Mouse (Mus musculus) neutrophil, adult 65 days (primary cell): ENCODE measurements around the gene Adig. TPM values are rescaled to one million over a fixed set of nuclear protein-coding genes. Genes with fewer than 3 reads are reported as not detected.

Experiments used
- total RNA-seq: library from RNA; stranded (reverse); gene quantifications from 2 replicates; pipeline ENCODE4 v1.2.4, GENCODE M21; 2023

The Adig gene
- total RNA-seq = not detected in 2 replicates

DNA sequence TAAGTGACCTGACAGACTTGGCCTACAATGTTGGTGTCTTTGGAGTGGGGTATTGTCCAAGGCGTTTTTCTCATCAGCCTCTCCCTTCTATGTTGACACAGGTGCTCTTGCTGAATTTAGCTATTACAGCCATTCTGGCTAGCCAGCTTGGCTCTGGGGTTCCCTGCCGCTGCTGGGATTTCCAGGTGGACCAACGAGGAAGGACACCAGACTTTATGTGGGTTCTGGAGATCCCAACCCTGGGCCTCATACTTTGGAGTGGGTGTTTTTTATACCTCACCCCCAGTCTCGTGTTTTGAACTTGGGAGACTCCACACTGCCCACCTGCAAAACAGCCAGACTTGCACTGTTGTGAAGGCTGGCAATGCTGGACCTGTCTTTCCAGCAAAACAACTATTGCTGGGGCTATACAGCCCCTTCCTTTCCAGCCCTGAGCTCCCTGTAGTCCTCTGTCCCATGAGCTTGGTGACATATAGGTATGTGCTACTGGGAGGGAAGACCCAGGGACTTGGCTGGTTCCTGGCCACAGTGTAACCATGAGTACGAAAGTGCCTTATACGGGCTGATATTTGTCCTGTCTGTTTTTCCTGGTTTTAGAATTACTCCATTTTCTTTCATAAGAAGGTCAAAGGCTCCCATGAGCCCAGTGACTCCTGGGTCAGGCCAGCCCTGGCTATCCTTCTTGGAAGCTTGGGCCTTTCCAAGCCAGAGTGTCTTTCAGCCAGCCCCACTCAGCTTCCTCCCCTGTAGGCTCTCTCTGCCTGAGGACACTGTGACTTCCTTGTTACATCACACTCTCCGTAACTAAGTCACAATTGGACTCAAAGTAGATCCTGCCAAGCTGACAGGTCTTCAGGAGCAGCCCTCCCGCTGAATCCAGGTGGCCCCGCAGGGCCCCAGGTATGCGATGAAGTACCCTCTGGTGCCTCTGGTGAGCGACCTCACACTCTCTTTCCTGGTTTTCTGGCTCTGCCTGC lies at the start of gene Adig:
TSS of gene Adig (plus strand) at position 777 of the 977 bp plus-strand sequence.

DNA sequence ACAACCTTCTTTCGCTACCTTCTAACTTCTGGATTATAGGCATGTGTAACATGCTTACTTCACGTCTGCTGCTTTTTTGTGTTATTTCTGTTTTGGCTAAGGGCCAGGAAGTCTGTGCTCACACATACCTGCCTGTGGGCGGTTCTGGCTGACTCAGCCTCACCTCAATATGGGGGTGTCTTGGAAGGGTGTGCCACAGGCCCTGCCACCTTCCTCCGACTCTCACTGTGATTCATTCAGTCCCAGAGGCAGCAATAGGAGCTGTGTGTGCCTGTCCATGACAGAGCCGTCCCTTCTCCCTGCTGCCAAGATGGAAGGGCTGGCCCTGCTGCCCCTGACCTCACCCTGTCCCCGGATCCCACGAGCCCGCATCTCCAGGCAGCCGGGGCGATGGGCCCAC lies 10.1 kb downstream of the Adig start, which contains the start of gene Arhgap40:
TSS of gene Arhgap40 (plus strand) at position 269 of the 400 bp plus-strand sequence.

Other genes with a start within 250 kb of the Adig start
- gene Bpi, start 244.5 kb upstream of the Adig start, total RNA-seq = not detected in 2 replicates
- gene Lbp, start 196.1 kb upstream of the Adig start, total RNA-seq = 55.5 and 69.7 TPM in 2 replicates
- gene Snhg11, start 127.0 kb upstream of the Adig start, total RNA-seq = not detected in 2 replicates
- 38.8 and 56.2 TPM in 2 replicates for gene Ralgapb, start 92.8 kb upstream of the Adig start, total RNA-seq
- gene Arhgap40, start 10.2 kb downstream of the Adig start, total RNA-seq = not detected in 2 replicates
- gene Slc32a1, start 108.2 kb downstream of the Adig start, total RNA-seq = 0.38 and 0.41 TPM in 2 replicates
- 24.6 and 34.5 TPM in 2 replicates for gene Actr5, start 122.3 kb downstream of the Adig start, total RNA-seq
- 2.0 and 3.2 TPM in 2 replicates for gene Ppp1r16b, start 162.8 kb downstream of the Adig start, total RNA-seq